Mouse (Mus musculus): Measurements from ENCODE around the gene Trem3.
A peak's percentile ranks its signal among the peaks of the same experiment; 100 is the strongest.

GRCm38 (mm10) chr17:48287276-48287675 lies 39.7 kb downstream of the Trem3 start:
- TF ChIP-seq EP300 (IDR thresholded peaks at IDR 0.05; ENCODE audit: low read depth) (no peak), CTCF (IDR thresholded peaks at IDR 0.05; ENCODE audit: low read depth) (peak; percentile 18; the same call in 1 of the 2 replicates)

Measured in heart, postnatal 0 days (tissue).